8 mouse cellular contexts compared by ENCODE assay signal in genomic region chr5:113908592-113909441, GRCm38 (mm10). TPM values are rescaled to one million over a fixed set of nuclear protein-coding genes. Genes with fewer than 3 reads are reported as not detected.
DNase-seq lines count a peak whose midpoint lies in the region; ATAC-seq lines count a peak whose summit lies in the region.

TSS of gene Coro1c (minus strand) at chr5:113908758.

- peak within 1 kb of the TSS; percentile 92 for H3K4me3 ChIP-seq in hindbrain, embryonic 11.5 days (ENCODE audit: low read depth, low read length)

- no peaks in the 10 kb centered on the region for H3K9me3 ChIP-seq in hindbrain, embryonic 11.5 days (ENCODE audit: control insufficient read depth, low read length)

- H3K36me3 ChIP-seq in hindbrain, embryonic 11.5 days (ENCODE audit: control insufficient read depth, insufficient read depth, low read length): no peaks in the 10 kb centered on the region

- ATAC-seq in hindbrain, embryonic 11.5 days (ENCODE audit: low FRiP score): peak; percentile 89

- peak; percentile 99 for DNase-seq in Muller cell, postnatal 12 days (ENCODE audit: inconsistent ontology term)
- DNase-seq in cerebellum, adult 9-11 months: peak; percentile 99
- DNase-seq in frontal cortex, adult 2 months (ENCODE audit: extremely low spot score in 1 of 2, low spot score in 1 of 2): peak; percentile 88 to 99
- DNase-seq in hindbrain, embryonic 11.5 days (ENCODE audit: low spot score): peak; percentile 100
- peak; percentile 99 for DNase-seq in layer of hippocampus, postnatal 10 days (ENCODE audit: low spot score in 2 of 2)
- peak; percentile 99 for DNase-seq in lung, postnatal 10 days
- DNase-seq in ovary, postnatal 36 days (ENCODE audit: low spot score): peak; percentile 100
- peak; percentile 99 for DNase-seq in thymus, postnatal 25 days

- peak within 1 kb of the TSS; percentile 49 for H3K4me2 ChIP-seq in hindbrain, embryonic 11.5 days (replicated peaks; ENCODE audit: low read depth, low read length)

- WGBS in hindbrain, embryonic 11.5 days: under 1% methylated on average over 32 of the region's 68 CpGs

- peak within 1 kb of the TSS; percentile 93 for H3K9ac ChIP-seq in hindbrain, embryonic 11.5 days (ENCODE audit: low read depth, low read length)

- H3K4me1 ChIP-seq in hindbrain, embryonic 11.5 days (replicated peaks; ENCODE audit: control insufficient read depth, insufficient read depth, low read length): no peaks in the 10 kb centered on the region; the same call in 1 of the 2 replicates

- H3K27me3 ChIP-seq in hindbrain, embryonic 11.5 days (ENCODE audit: control insufficient read depth, insufficient read depth, low read length): no peaks in the 10 kb centered on the region

- H3K27ac ChIP-seq in hindbrain, embryonic 11.5 days (ENCODE audit: low read depth, low read length): peak within 1 kb of the TSS; percentile 95

RNA-seq across cellular contexts. Expression of gene Coro1c, which starts in this region (rescaled TPM):
- polyA plus RNA-seq in frontal cortex, adult 2 months (2012; rRNA removed): 74.9 and 84.3 TPM in 2 replicates
- 192 and 230 TPM in 2 replicates for polyA plus RNA-seq in hindbrain, embryonic 11.5 days (2014; fragmentation: Nextera tagmentation; extraction: Ambion mirVana)
- 100 to 1,000 TPM; 104 TPM for total RNA-seq in layer of hippocampus, postnatal 10 days (2021)

Comparison
In these comparisons a context has a peak if more than half of its experiments do, and no peak if none do; other contexts are left out.
1. Peak in every context shown above with its lines: DNase-seq, ATAC-seq, H3K4me3 ChIP-seq and H3K27ac ChIP-seq.